Mouse (Mus musculus) heart, adult 11 months (tissue): ENCODE data around the gene Ulk4.

Experiments used
- DNase-seq: peaks from one replicate; pipeline ENCODE4 v3.0.0; 2022

Ulk4 gene

GRCm38 (mm10) chr9:121092568-121092967 is 184.4 kb downstream of the Ulk4 start:
- no peak for DNase-seq

GRCm38 (mm10) chr9:121091016-121091735 is 185.8 kb downstream of the Ulk4 start:
- no peak for DNase-seq

GRCm38 (mm10) chr9:121087661-121088060 is 189.3 kb downstream of the Ulk4 start:
- DNase-seq: no peak

GRCm38 (mm10) chr9:121084191-121084590 is 192.8 kb downstream of the Ulk4 start:
- DNase-seq: no peak

GRCm38 (mm10) chr9:121080834-121081233 is 196.2 kb downstream of the Ulk4 start:
- DNase-seq: no peak

GRCm38 (mm10) chr9:121080413-121080812 is 196.6 kb downstream of the Ulk4 start:
- DNase-seq: no peak

- DNase-seq: peak; percentile 91
Observed at GRCm38 (mm10) chr9:121079388-121080088, 197.5 kb downstream of the Ulk4 start.

GRCm38 (mm10) chr9:121076291-121076690 is 200.7 kb downstream of the Ulk4 start:
- DNase-seq: no peak

GRCm38 (mm10) chr9:121075246-121075645 is 201.8 kb downstream of the Ulk4 start:
- no peak for DNase-seq

GRCm38 (mm10) chr9:121074726-121075125 is 202.3 kb downstream of the Ulk4 start:
- DNase-seq: no peak

- no peak for DNase-seq
Observed at GRCm38 (mm10) chr9:121072127-121072757, 204.8 kb downstream of the Ulk4 start.

GRCm38 (mm10) chr9:121071461-121072126 is 205.4 kb downstream of the Ulk4 start:
- DNase-seq: no peak

GRCm38 (mm10) chr9:121071050-121071449 is 205.9 kb downstream of the Ulk4 start:
- peak; percentile 90 for DNase-seq

- DNase-seq: no peak
Observed at GRCm38 (mm10) chr9:121068115-121068514, 208.9 kb downstream of the Ulk4 start.

- DNase-seq: no peak
Observed at GRCm38 (mm10) chr9:121067043-121067442, 210.0 kb downstream of the Ulk4 start.

- peak; percentile 62 for DNase-seq
Observed at GRCm38 (mm10) chr9:121065383-121065978, 211.5 kb downstream of the Ulk4 start.

GRCm38 (mm10) chr9:121064606-121065355 is 212.2 kb downstream of the Ulk4 start:
- peak; percentile 85 for DNase-seq

- peak; percentile 85 for DNase-seq
Observed at GRCm38 (mm10) chr9:121062671-121063070, 214.3 kb downstream of the Ulk4 start.

- peak; percentile 63 for DNase-seq
Observed at GRCm38 (mm10) chr9:121061820-121062623, 215.0 kb downstream of the Ulk4 start.

- peak; percentile 56 for DNase-seq
Observed at GRCm38 (mm10) chr9:121060331-121060730, 216.7 kb downstream of the Ulk4 start.

- DNase-seq: peak; percentile 86
Observed at GRCm38 (mm10) chr9:121059286-121059685, 217.7 kb downstream of the Ulk4 start.
